Mouse (Mus musculus) layer of hippocampus, postnatal 25 days (tissue): ENCODE data around the gene Kat2b. TPM values are rescaled to one million over a fixed set of nuclear protein-coding genes. Genes with fewer than 3 reads are reported as not detected.

Experiments used
- total RNA-seq, 2 experiments: library from RNA; stranded (reverse); gene quantifications; 2 replicates each; pipeline ENCODE4 v1.2.3; 2021

The Kat2b gene
- total RNA-seq, 2 experiments from 2014 or later = 14.8 to 16.9 TPM

Other genes with a start within 250 kb of the Kat2b start
- gene Efhb, start 103.5 kb upstream of the Kat2b start, total RNA-seq = under 1 TPM; 0.30 to 0.33 TPM
- 100 to 1,000 TPM; 119 to 126 TPM for gene Rab5a, start 87.6 kb upstream of the Kat2b start, total RNA-seq
- gene Pp2d1, start 27.4 kb upstream of the Kat2b start, total RNA-seq = not detected
- gene Sgo1, start 122.5 kb downstream of the Kat2b start, total RNA-seq = under 1 TPM; 0.42 to 0.79 TPM